Mouse (Mus musculus) urinary bladder, adult 2 months (tissue): ENCODE data around the gene Itga9. TPM values are rescaled to one million over a fixed set of nuclear protein-coding genes. Genes with fewer than 3 reads are reported as not detected.

ENCODE experiments used
- DNase-seq: peaks from one replicate; pipeline ENCODE4 v3.0.0; 2022; ENCODE audit warnings: low spot score
- polyA plus RNA-seq: library from polyadenylated mRNA; depleted of rRNA; stranded (reverse); fragments of >200 nt; gene quantifications from 2 replicates; pipeline ENCODE4 v1.2.3, GENCODE M21; 2012

Gene Itga9
- polyA plus RNA-seq, 1 experiment, result 26.3 TPM

DNA sequence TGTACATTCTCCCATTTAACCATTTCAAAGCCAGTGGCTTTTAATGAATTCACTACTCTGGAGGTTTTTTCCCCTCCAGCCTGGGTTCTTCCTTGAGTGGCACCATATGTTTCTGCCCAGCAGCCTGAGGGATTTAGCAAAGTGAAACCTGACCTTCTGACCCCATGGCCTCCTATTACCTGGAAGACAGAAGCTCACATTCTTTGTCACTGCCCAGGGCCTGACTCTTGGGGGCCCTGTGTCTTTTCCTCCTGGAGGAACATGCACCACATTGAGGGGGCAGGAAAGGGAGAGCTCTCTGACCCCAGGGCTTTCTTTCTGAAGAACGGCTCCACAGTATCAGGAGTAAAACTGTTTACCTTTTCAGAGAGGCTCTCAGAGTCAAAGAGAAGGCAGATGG is 46.9 kb downstream of the Itga9 start:
- no peak for DNase-seq

DNA sequence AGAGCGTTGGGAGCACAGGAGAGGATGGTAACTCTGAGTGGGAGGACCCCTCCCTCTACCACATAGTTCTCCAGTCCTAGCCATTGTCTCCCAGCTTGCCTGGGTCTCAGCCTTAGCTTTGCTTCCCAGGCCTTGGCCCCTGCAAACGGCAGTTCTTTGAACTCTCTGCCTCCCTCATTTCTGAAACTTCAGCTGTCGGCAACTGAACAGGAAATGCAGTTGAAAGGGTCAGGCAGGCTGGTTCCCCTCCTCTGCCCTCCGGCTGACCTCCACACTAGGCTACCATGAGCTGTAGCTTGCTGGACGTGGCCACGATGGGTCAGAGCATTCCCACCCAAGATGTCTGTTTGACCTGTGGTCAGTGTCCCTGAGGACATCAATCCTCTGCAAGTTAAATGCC is 48.5 kb downstream of the Itga9 start:
- no peak for DNase-seq

DNA sequence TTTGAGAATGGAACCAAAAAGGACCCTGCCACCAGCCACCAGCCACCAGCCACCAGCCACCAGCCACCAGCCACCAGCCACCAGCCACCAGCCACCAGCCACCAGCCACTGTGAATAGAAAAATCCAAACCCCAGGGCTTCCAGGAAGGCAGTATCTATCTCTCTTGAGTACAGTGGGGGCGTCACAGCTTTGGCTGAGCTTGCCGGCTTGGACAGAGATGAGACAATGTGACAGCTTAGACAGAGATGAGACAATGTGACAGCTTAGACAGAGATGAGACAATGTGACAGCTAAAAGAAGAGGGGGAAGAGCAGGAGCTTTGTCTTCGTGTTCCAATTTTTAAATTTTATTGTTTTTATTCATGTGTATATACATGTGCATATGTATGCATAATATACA is 49.2 kb downstream of the Itga9 start:
- DNase-seq, result no peak

- DNase-seq, result no peak
Observed at GRCm38 (mm10) chr9:118658159-118658558, 51.7 kb downstream of the Itga9 start.

DNA sequence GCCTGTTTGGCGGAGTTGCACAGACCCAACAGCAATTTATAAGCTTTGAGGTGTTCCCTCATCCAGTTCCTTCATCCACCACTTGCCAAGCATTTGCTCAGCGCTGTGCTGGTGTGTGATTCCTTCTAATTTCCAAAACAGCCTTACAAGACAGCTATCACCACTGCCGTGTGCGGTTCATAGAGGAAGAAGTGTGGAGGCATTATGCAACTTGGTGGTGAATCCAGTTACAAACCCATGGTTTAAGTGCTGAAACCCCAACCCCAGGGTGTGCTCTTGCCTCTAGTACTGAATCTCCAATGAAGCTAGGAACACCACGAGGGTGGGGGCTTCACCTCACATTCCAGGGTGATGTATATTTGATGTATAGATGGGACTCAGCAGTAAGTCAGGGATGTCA is 53.3 kb downstream of the Itga9 start:
- DNase-seq, result no peak

DNA sequence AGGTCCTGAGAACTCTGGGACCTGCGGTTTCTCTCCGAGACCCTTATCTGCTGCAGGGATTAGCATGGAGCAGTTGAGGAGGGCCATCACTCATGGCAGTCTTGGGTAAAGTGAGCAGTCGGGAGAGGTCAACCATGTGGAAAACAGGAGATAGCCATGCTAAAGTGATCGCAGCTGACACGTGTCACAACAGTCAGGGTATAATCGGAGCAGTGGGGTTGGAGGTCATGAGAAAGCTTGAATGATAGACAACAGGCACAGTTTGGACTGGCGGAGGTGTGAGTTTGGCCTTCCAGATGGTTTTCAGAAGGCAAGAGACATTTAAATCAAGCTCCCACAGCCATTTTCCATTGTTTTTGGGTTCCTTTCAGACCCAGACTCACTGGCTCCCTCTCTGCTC is 53.8 kb downstream of the Itga9 start:
- DNase-seq, result no peak

DNA sequence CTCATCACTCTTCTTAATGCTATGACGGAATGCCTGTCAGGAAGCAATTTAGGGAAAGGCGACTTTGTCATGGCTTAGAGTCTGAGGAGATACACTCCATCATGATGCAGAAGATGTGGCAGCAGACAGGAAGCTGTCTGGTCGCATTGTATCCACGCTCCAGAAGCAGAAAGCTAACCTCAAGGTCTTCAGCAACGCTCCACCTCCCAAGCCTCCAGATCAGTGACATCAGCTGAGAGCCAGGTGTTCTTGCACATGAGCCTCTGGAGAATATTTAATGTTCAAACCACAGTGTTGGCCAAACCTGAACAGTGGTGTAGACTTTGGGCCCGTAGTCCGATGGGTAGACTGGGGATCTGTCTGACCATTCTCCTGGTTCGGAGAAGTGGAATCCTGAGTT is 55.5 kb downstream of the Itga9 start:
- no peak for DNase-seq

GRCm38 (mm10) chr9:118662476-118662875 is 56.0 kb downstream of the Itga9 start:
- no peak for DNase-seq

DNA sequence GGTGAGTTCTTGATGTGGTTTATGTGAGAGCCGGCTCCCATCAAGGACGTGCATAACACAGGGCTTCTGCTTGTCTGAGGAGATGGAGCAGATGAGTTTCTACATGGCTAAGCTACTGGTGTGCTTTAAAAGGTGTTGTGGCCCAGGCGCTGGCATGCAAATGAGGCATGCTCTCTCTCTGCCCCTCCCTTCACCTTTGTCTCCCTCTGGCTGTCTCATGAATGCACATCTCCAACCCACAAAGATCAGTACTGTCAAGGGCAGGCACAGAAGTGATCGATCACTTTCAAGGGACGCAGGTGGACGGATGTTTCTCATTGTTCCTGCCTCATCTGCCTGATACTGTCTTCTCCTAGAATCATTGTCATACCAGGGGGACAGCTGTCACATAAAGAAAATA is 57.4 kb downstream of the Itga9 start:
- DNase-seq, result no peak

GRCm38 (mm10) chr9:118666069-118666468 is 59.6 kb downstream of the Itga9 start:
- DNase-seq, result no peak

GRCm38 (mm10) chr9:118669696-118670095 is 63.2 kb downstream of the Itga9 start:
- no peak for DNase-seq

- no peak for DNase-seq
Observed at GRCm38 (mm10) chr9:118674277-118674676, 67.8 kb downstream of the Itga9 start.

GRCm38 (mm10) chr9:118674761-118675160 is 68.3 kb downstream of the Itga9 start:
- no peak for DNase-seq

GRCm38 (mm10) chr9:118675573-118676170 is 69.2 kb downstream of the Itga9 start:
- no peak for DNase-seq

GRCm38 (mm10) chr9:118676692-118677091 is 70.2 kb downstream of the Itga9 start:
- DNase-seq, result no peak

GRCm38 (mm10) chr9:118677349-118677748 is 70.9 kb downstream of the Itga9 start:
- DNase-seq, result no peak

DNA sequence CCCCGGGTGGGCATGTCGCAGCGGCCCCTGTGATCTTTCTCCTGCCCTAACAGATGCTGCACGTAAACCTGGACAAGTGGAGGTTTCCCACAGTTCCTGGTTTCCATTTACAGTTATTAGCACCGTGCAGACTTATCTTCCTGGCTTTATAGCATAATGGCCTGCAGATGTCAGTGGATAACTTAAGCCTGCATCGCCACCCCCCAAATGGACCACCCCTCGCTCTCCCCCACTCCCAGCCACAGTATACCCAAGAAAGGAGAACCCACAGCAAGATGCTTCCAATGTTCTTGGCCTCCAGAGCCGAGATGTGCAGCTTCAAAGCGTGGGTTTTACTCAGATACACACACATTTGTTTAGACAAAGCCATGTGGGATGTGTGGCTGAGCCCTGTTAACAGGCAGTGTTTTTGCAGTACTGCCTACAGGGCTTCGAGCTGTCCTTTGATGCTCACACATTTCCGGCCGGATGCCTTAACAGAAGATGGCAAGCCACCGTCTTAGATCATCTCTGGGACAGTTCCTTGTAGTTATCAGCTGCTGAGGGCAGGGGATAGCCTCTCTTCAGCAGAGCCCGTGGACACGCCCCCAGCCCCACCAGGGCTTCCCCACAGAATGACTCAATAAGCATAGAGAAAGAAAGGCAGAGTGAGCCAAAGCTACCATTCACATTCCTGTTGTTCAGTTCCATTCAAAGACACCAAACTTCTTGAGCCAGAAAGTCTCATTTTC is 71.7 kb downstream of the Itga9 start:
- no peak for DNase-seq

DNA sequence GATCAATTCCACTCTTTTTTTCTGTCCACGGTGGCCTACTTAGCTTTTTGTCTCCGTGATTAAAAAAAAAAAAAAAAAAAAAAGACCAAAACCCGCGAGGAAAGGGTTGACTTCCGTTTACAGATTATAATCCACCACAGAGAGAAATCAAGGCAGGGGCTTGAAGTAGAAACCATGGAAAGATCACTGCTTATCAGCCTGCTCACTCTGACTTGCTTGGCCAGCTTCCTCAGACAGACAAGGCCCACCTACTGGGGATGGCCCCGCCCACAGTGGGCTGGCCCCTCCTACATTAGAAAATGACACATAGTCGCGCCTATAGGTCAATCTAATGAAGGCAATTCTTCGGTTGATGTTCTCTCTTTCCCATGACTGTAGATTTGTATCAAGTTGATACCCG is 72.3 kb downstream of the Itga9 start:
- DNase-seq, result no peak

GRCm38 (mm10) chr9:118681506-118681905 is 75.0 kb downstream of the Itga9 start:
- DNase-seq, result no peak

GRCm38 (mm10) chr9:118682154-118682553 is 75.7 kb downstream of the Itga9 start:
- no peak for DNase-seq

DNA sequence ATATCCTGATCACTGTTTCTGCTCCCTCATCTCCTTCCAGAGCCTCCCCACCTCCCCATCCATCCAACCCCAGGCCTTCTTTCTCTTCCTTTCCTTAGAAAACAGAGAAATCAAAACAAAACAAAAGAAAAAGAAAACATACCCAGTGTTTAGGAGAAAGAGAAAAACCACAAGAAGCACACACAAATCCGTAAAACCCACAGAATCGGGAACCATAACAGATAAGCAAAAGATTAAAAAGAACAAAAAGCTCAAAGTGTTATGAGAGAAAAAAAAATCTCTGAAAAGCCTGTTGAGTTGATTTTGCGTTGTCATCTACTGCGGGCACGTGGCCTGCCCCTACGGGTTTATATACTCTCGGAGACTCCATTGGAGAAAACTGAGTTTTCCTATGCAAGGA is 77.0 kb downstream of the Itga9 start:
- no peak for DNase-seq

DNA sequence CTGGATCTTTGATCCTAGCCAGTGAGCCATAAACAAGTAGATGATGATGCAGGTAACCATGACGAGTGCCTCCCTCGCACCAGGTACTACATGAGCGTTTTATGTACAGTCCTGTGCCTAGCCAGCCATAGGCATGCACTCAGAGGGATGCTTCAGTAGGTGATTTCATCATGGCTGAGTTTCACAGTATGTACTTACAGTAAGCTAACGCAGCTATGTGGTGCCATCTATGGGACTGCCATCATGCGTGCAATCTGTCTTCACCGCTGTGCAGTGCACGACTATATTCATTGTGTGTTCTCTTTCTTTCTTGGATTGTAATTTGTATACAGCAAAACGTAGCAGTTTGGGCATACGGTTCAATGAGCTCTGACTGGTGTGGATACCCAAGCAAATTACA is 77.9 kb downstream of the Itga9 start:
- no peak for DNase-seq

DNA sequence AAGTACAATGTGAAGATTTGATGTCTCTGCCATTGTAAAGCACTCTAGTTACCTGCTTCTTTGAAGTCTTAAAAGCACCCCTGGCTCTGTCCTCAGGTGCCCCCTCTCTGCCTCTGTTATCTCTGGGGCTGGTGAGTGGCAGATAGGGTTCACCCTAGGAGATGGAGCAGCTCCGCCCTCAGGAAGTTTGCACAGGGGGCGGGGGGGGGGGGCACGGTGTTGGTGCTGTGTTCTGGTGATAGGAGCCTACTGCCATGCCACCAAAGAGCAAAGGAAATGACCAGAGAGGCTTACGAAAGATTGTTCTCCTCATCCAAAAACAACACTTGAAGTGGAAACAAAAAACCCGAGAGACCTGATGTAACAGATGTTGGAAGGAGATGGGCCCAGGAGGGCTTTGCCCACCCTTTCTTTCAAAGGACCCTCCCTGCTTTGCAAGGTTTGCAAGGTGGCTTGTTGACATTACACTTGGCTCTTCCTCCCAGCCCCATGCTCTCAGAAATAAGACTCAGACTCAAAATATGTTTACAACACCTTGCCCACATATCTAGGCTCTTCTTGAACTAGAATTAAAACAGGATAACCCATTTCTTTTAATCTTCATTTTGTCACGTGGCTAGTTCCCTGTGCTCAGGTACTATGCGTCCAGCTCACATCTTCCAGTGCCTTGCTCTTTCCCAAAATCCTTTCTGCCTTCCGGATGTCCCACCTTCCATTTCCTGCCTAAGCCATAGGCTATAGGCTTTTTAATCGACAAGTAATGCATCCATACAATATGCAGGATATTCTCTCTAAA is 79.9 kb downstream of the Itga9 start:
- no peak for DNase-seq
